Mouse (Mus musculus): ENCODE results near the gene Gm9745.
"Not testable (repeated sequence)": the region's sequence is repeated elsewhere in the genome, so short reads cannot be mapped to it uniquely, and the experiment has no call there.

GRCm38 (mm10) chr13:8956873-8957272 lies 8.8 kb upstream of the Gm9745 start:
- not testable (repeated sequence) for TF ChIP-seq POLR2A (IDR thresholded peaks at IDR 0.05; ENCODE audit: low read depth, low read length); MEF2A (IDR thresholded peaks at IDR 0.05; ENCODE audit: borderline replicate concordance, low read depth, low read length); E2F4 (IDR thresholded peaks at IDR 0.05; ENCODE audit: insufficient replicate concordance, low read depth, low read length); CTCF (conservative IDR thresholded peaks at IDR 0.05 in 1 of 2, IDR thresholded peaks at IDR 0.05 in 1 of 2; ENCODE audit: low read depth in 2 of 2, low read length in 2 of 2); JUND (conservative IDR thresholded peaks at IDR 0.05; ENCODE audit: low read depth, low read length); GABPA (IDR thresholded peaks at IDR 0.05; ENCODE audit: insufficient replicate concordance, low read depth, low read length); RAD21 (IDR thresholded peaks at IDR 0.05; ENCODE audit: low read depth, low read length); SMC3 (IDR thresholded peaks at IDR 0.05; ENCODE audit: low read depth, low read length)
